Mouse (Mus musculus) lung, embryonic 14.5 days (tissue): Measurements from ENCODE around the gene Herpud2. TPM values are rescaled to one million over a fixed set of nuclear protein-coding genes. Genes with fewer than 3 reads are reported as not detected.
"Not testable (repeated sequence)": the region's sequence is repeated elsewhere in the genome, so short reads cannot be mapped to it uniquely, and the experiment has no call there.

Experiments used
- ATAC-seq: fragments of 200-750 bp; cut with Nextera tagmentation; 2 replicates; pipeline ENCODE4 v1.8.0; 2017; ENCODE audit warnings: mild to moderate bottlenecking, moderate TSS enrichment, moderate library complexity; ENCODE audit not compliant: insufficient read depth
- DNase-seq: peaks from one replicate; pipeline ENCODE4 v3.0.0-alpha.2; 2015
- H3K27ac ChIP-seq: fragments of 300-500 bp; sonication (generic); 2 replicates; pipeline ENCODE4 v1.5.1; 2014; ENCODE audit warnings: low read depth, mild to moderate bottlenecking, moderate library complexity
- H3K27me3 ChIP-seq: fragments of 300-500 bp; sonication (generic); 2 replicates; pipeline ENCODE4 v1.6.1; 2014; ENCODE audit warnings: low read length, control low read depth; ENCODE audit not compliant: insufficient read depth
- H3K36me3 ChIP-seq: fragments of 300-500 bp; sonication (generic); 2 replicates; pipeline ENCODE4 v1.6.1; 2014; ENCODE audit warnings: control low read depth; ENCODE audit not compliant: insufficient read depth
- H3K4me1 ChIP-seq: fragments of 300-500 bp; sonication (generic); 2 replicates; pipeline ENCODE4 v1.6.1; 2014; ENCODE audit warnings: antibody characterized with exemption, control low read depth; ENCODE audit not compliant: insufficient read depth
- H3K4me2 ChIP-seq: fragments of 300-500 bp; sonication (generic); 2 replicates; pipeline ENCODE4 v1.6.1; 2014; ENCODE audit warnings: mild to moderate bottlenecking
- H3K4me3 ChIP-seq: fragments of 300-500 bp; sonication (generic); 2 replicates; pipeline ENCODE4 v1.5.1; 2014; ENCODE audit warnings: low read depth, low read length
- H3K9ac ChIP-seq: fragments of 300-500 bp; sonication (generic); 2 replicates; pipeline ENCODE4 v1.6.1; 2014
- H3K9me3 ChIP-seq: fragments of 300-500 bp; sonication (generic); 2 replicates; pipeline ENCODE4 v1.6.1; 2016; ENCODE audit warnings: low read depth, low read length, control low read depth
- CTCF ChIP-seq: IDR thresholded peaks from 2 replicates; pipeline ENCODE4 v1.5.1; 2016; ENCODE audit warnings: antibody characterized with exemption, low read depth
- WGBS: fragments of 180-500 bp; shearing (Covaris S2); extraction: QIAGEN DNeasy Blood & Tissue Kit; methylation state at CpG from one replicate; pipeline ENCODE4 v1.1.7; 2014; 5-methylcytosine and 5-hydroxymethylcytosine counted together
- polyA plus RNA-seq: library from polyadenylated mRNA; unstranded; fragments of >200 nt; fragmentation: Nextera tagmentation; extraction: Ambion mirVana; gene quantifications from 2 replicates; pipeline ENCODE4 v1.2.1, GENCODE M21; 2014

The Herpud2 gene
- polyA plus RNA-seq, 1 experiment from 2014 or later, result 34.3 TPM

- DNase-seq (peak; percentile 69), ATAC-seq (peak; percentile 47; the same call in 1 of the 2 replicates)
- Histone ChIP-seq H3K27me3 (no peaks in the 10 kb centered on the region), H3K4me3 (no peak overlapping the region), H3K4me2 (no peak overlapping the region), H3K27ac (no peak overlapping the region), H3K9me3 (no peaks in the 10 kb centered on the region), H3K9ac (no peak overlapping the region), H3K36me3 (no peaks in the 10 kb centered on the region), H3K4me1 (no peaks in the 10 kb centered on the region)
- no peak for TF ChIP-seq CTCF
Measured at GRCm38 (mm10) chr9:25132253-25132652, 19.4 kb downstream of the Herpud2 start.

GRCm38 (mm10) chr9:25124048-25124447, 27.6 kb downstream of the Herpud2 start:
- Histone ChIP-seq H3K4me1 (no peaks in the 10 kb centered on the region), H3K27me3 (no peaks in the 10 kb centered on the region), H3K36me3 (peaks cover 17% of the 10 kb centered on the region; the same call in 1 of the 2 replicates), H3K9ac (no peak overlapping the region), H3K4me2 (no peak overlapping the region), H3K4me3 (no peak overlapping the region), H3K27ac (no peak overlapping the region), H3K9me3 (no peaks in the 10 kb centered on the region)
- 73% methylated on average over 2 of the region's 2 CpGs for WGBS
- ATAC-seq, result no peak
- no peak for TF ChIP-seq CTCF
- DNase-seq, result no peak

- not testable (repeated sequence) for H3K9me3 ChIP-seq, H3K4me3 ChIP-seq, H3K27me3 ChIP-seq, DNase-seq, H3K9ac ChIP-seq, ATAC-seq, H3K27ac ChIP-seq, H3K4me2 ChIP-seq, H3K4me1 ChIP-seq
- WGBS, result 85% methylated on average over 1 of the region's 1 CpGs
- H3K36me3 ChIP-seq, result peaks cover 17% of the 10 kb centered on the region; the same call in 1 of the 2 replicates
Measured at GRCm38 (mm10) chr9:25123590-25123989, 28.0 kb downstream of the Herpud2 start.

- peak; percentile 78 for DNase-seq
- no peak for ATAC-seq
Measured at GRCm38 (mm10) chr9:25104638-25105037, 47.0 kb downstream of the Herpud2 start.

GRCm38 (mm10) chr9:25102881-25103280, 48.7 kb downstream of the Herpud2 start:
- no peak for TF ChIP-seq CTCF
- Histone ChIP-seq H3K36me3 (peaks cover 22% of the 10 kb centered on the region; the same call in 1 of the 2 replicates), H3K9me3 (0 out of 2 replicates have a peak, but pooled peaks cover 2% of the 10 kb centered on the region), H3K4me2 (no peak overlapping the region), H3K27me3 (no peaks in the 10 kb centered on the region), H3K9ac (no peak overlapping the region), H3K4me3 (no peak overlapping the region), H3K27ac (no peak overlapping the region), H3K4me1 (no peaks in the 10 kb centered on the region)
- ATAC-seq (no peak), DNase-seq (no peak)
- 81% methylated on average over 1 of the region's 1 CpGs for WGBS

More at GRCm38 (mm10) chr9:25104638-25105037, 47.0 kb downstream of the Herpud2 start:
- peaks cover 36% of the 10 kb centered on the region for H3K36me3 ChIP-seq
- peak; percentile 89 for TF ChIP-seq CTCF
- no peaks in the 10 kb centered on the region for H3K27me3 ChIP-seq
- H3K9me3 ChIP-seq, result 0 out of 2 replicates have a peak, but pooled peaks cover 2% of the 10 kb centered on the region
- H3K4me1 ChIP-seq, result no peaks in the 10 kb centered on the region
- H3K27ac ChIP-seq, result no peak overlapping the region
- no peak overlapping the region for H3K9ac ChIP-seq
- H3K4me2 ChIP-seq, result no peak overlapping the region
- no peak overlapping the region for H3K4me3 ChIP-seq

- TF ChIP-seq CTCF, result no peak
- no peaks in the 10 kb centered on the region for H3K9me3 ChIP-seq
- 39% methylated on average over 1 of the region's 1 CpGs for WGBS
- no peaks in the 10 kb centered on the region for H3K27me3 ChIP-seq
- no peak overlapping the region for H3K4me2 ChIP-seq
- H3K27ac ChIP-seq, result no peak overlapping the region
- no peak overlapping the region for H3K4me3 ChIP-seq
- no peak overlapping the region for H3K9ac ChIP-seq
- no peak for DNase-seq
- H3K4me1 ChIP-seq, result no peaks in the 10 kb centered on the region
- ATAC-seq, result no peak
- H3K36me3 ChIP-seq, result no peaks in the 10 kb centered on the region
Measured at GRCm38 (mm10) chr9:25090853-25091252, 60.8 kb downstream of the Herpud2 start.

GRCm38 (mm10) chr9:25089122-25089521, 62.5 kb downstream of the Herpud2 start, which contains the start of gene Gm10181:
Gene Gm10181, plus strand, starts transcription at chr9:25089422.
- Histone ChIP-seq H3K27ac (no peak within 1 kb of the TSS), H3K36me3 (no peaks in the 10 kb centered on the region), H3K27me3 (no peaks in the 10 kb centered on the region), H3K4me2 (no peak within 1 kb of the TSS), H3K9ac (no peak within 1 kb of the TSS), H3K9me3 (no peaks in the 10 kb centered on the region), H3K4me3 (no peak within 1 kb of the TSS), H3K4me1 (no peaks in the 10 kb centered on the region)
- ATAC-seq (no peak), DNase-seq (no peak)
- no peak for TF ChIP-seq CTCF
- 52% methylated on average over 2 of the region's 2 CpGs for WGBS

GRCm38 (mm10) chr9:25076505-25076904, 75.1 kb downstream of the Herpud2 start:
- DNase-seq (no peak), ATAC-seq (no peak)
- no peak overlapping the region for H3K27ac ChIP-seq
- H3K4me3 ChIP-seq, result no peak overlapping the region
- H3K4me2 ChIP-seq, result no peak overlapping the region
- H3K27me3 ChIP-seq, result no peaks in the 10 kb centered on the region
- WGBS, result 63% methylated on average over 1 of the region's 1 CpGs
- no peak for TF ChIP-seq CTCF
- H3K4me1 ChIP-seq, result no peaks in the 10 kb centered on the region
- no peak overlapping the region for H3K9ac ChIP-seq
- no peaks in the 10 kb centered on the region for H3K36me3 ChIP-seq
- no peaks in the 10 kb centered on the region for H3K9me3 ChIP-seq
